Mouse (Mus musculus): ENCODE data around the gene Slc22a5.

- TF ChIP-seq CTCF (IDR thresholded peaks at IDR 0.05; ENCODE audit: borderline replicate concordance, extremely low read depth, insufficient read depth, insufficient read length) (no peak), POLR2A (IDR thresholded peaks at IDR 0.05; ENCODE audit: borderline replicate concordance, extremely low read depth, insufficient read depth, insufficient read length, poor library complexity, severe bottlenecking) (no peak)
Measured at GRCm38 (mm10) chr11:53903781-53904533, 12.5 kb upstream of the Slc22a5 start.
